Mouse (Mus musculus): ENCODE results near the gene Ackr2. TPM values are rescaled to one million over a fixed set of nuclear protein-coding genes. Genes with fewer than 3 reads are reported as not detected.

Ackr2 gene
- polyA plus RNA-seq, 1 experiment, result 2.6 TPM

DNA sequence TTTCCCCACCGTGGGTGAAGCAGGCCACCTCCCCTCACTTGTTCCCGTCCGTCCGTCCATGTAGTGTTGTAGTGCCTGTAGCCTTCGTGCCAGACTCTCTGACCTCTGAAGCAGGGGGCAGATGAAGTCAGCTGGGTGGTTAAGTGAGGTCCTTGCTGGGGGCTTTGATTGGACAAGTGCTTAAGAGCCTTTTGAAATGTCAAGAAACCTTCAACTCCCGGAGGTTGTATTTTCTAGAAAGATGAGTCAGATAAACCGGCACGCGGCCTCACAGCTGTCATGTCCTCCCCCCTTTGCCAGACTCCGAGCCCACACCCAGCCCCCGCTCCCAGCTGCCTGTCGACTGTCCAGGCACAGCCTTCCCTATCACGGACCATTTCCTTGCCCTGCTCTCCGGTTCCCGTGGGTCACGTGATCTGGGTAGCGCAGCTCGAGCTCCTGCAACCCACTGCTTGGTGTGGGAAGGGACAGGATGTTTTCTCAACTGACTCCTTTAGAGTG is 7.7 kb upstream of the Ackr2 start:
- DNase-seq (ENCODE audit: extremely low spot score in 1 of 2, low spot score in 1 of 2), result peak; percentile 33 to 71

DNA sequence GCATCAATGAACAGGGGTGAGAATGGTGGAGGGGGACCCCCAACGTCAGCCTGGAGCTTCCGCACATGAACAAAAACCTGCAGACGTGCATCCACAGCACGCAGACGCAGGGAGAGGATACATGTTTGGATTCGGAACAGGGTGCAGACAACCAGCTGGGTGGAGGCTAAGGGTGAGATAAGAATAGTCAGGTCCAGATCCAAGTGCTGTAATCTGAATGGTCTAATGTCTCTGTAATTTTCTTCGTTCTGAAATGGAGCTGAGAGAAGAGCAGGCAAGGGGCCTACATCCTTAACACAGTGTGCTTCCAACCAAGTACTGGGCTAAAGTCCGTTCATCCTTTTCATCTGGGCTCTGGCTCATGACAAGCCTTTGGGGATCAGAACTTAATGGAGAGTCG is 6.9 kb upstream of the Ackr2 start:
- no peak for DNase-seq (ENCODE audit: extremely low spot score in 1 of 2, low spot score in 1 of 2)

DNA sequence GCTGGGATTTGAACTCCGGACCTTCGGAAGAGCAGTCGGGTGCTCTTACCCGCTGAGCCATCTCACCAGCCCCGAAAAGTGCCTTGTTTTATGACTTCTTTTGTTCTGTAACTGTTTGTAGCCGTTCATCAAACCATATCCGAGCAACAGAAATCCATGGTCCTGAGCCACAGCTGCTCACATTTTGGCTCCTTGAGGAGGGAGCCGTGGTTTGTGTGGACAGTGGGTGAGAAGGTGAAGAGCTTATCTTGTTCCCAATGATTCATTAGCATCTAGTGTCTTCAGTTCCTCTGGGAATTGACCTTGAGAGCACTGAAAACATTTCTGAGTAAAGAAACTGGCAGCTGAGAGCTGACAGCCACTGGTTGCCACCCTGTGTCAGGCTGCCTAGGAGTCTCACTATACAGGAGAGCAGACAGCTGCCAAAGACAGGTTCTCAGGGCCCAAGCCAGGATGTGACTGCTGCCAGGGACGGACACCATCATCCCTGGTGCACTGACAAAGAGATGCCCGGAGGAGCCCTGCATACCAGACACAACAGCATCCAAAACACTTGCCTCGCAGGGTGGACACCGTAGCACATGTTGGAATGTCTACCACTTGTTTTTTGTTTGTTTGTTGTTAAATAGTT is 6.0 kb upstream of the Ackr2 start:
- DNase-seq (ENCODE audit: extremely low spot score in 1 of 2, low spot score in 1 of 2), result no peak

DNA sequence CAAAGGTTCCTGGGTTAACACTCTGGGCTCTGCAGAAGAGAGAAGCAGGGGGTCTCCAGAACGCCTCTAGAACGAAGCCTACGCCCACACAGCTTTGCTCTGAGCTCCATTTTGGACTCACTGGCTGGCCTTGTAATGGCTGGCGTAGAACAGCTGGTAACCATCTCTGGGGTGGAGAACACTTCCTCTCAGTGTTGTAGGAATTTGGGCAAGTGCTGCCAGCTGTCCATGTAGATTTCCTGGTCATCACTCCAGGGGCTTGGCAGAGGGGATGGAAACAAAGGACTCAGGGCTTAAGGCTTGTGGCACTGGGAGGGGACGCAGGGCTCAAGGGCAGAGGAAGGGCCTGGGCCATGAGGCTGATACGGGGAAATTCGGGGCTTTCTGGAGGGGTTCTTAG is 3.7 kb upstream of the Ackr2 start:
- no peak for DNase-seq (ENCODE audit: extremely low spot score in 1 of 2, low spot score in 1 of 2)

DNA sequence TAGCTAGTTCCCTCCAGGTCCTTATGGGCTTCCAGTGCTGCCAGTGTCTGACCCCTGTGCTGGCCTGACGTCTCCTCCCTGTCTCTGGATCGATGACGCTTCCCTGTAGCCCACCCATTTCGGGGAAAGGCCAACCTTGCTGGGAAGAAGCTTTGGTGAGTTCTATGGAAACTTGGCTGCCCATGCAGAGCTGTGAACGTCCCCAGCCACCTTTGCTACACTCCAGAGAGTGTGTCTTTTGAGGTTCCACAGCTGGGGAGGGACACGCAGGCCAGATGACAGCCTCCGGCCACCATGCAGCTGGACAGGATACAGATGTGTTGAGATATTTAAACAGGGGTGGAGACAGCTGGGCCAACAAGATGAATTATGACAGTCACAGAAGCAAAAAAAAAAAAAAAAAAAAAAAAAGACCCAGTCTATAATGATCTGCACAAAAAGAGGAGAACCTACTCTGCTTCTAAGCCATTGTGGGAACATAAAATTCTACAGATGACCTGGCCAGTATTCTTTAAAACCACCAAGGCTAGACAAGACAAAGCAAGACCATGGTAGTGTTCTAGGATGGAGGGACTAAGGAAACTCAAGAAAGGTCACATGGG is 2.7 kb upstream of the Ackr2 start:
- no peak for DNase-seq (ENCODE audit: extremely low spot score in 1 of 2, low spot score in 1 of 2)

DNA sequence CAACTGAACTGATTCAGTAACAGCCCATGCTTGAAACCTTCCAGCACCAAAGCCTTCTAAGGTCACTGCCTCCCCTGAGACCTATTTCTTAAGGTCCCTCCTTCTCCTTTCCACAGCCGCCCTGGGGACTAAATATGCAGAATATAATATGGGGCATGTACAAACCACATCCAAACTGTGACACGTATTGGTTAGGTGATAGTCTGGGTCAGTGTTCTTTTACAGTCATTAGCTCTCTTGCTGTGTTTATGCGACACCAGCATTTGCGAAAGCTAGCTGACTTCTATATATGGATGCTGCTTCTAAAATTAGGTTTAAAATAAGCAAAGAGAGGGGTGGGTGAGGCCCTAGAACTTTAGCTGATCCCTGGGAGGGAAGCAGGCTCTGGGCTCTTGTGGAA is 1.3 kb upstream of the Ackr2 start:
- no peak for DNase-seq (ENCODE audit: extremely low spot score in 1 of 2, low spot score in 1 of 2)

DNA sequence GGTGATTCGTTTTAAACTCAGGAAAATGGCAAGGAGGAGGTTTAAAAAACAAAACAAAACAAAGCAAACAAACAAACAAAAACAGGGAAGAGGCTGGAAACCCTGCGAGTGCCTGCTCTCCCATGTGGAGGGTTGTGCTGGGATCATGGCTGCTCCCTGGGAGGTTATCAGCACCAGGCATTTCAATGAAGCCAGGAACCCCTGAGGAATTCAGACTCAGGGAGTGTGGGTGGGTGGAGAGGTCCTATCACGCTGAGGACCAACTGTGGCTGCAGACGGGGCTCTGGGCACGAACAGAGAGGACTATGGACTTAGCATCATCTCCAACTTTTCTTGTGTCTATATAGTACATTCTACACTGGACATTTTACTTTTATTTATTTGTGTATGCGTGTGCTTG is 1.2 kb downstream of the Ackr2 start:
- DNase-seq (ENCODE audit: extremely low spot score in 1 of 2, low spot score in 1 of 2), result no peak

DNA sequence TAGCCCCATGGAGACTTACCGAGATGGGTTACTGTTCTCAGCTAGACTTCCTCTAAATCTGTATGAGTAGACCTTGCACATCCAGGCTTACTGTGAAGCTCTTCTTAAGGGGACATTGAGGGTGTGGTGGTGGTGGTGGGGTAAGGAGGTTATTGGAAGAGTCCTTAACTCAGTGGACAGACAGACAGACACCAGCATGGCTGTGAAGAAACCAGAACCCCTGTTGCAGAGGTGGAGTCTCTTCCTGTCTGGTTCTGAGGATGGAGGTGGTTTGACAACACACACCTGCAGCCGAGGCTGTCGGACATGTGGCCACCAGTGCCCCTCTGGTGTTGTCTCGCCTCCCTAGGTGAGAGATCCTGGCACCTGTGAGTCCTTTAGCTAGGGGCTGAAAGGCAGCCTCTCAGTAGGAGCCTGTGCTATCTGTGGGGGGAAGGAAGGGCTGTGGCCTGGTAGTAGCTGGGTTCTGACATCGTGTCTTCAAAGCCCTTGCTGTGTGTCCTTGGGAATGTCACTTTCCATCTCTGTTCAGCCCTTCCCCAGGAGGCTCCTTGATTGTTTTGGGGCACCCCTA is 2.2 kb downstream of the Ackr2 start:
- DNase-seq (ENCODE audit: extremely low spot score in 1 of 2, low spot score in 1 of 2), result no peak

DNA sequence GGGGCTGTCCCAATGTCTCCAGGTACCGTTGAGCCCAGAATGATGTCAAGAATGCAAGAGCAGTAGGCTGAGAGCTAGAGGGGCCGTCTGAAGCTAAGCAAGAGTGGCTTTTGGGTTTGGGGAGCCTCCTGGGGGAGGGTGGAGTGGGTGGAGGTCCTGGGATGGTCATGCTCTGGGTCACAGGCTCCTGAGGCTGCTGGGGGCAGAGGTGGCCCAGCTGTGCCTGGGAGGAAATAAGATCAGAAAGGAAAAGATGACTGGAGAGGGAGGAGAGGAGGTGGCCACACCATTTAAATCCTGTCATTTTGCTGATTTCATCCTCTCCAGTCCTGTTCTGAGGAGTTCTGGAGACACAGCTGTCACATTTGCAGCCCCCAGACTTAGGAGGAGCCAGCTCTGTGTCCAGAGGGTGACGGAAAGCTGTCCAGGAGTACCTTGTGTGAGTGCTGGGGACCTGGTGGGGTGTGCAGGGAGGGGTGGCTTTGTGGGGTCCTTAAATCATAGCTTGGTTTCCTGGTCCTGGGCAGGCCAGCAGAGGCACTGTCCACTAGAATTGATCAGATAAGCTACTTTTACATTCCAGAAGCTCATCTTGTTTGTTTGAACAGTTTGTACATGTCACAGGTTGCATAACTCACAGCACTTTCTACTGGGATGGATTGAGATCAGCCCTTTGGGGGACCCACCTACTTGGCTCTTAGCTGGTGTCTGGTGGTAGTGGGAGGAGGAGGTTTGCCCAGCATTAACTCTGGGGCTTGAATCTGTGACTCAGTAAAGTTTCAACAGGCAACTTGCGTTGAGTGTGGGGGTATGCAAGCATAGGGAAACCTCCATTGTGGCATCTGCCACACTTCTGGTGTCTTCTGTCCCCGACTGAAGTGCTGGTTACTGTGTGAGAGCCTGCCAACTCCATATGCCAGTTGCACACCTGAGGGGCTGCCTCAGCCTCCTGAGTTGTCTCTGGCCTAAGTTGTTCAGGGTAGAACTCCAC is 3.9 kb downstream of the Ackr2 start:
- DNase-seq (ENCODE audit: extremely low spot score in 1 of 2, low spot score in 1 of 2), result no peak

DNA sequence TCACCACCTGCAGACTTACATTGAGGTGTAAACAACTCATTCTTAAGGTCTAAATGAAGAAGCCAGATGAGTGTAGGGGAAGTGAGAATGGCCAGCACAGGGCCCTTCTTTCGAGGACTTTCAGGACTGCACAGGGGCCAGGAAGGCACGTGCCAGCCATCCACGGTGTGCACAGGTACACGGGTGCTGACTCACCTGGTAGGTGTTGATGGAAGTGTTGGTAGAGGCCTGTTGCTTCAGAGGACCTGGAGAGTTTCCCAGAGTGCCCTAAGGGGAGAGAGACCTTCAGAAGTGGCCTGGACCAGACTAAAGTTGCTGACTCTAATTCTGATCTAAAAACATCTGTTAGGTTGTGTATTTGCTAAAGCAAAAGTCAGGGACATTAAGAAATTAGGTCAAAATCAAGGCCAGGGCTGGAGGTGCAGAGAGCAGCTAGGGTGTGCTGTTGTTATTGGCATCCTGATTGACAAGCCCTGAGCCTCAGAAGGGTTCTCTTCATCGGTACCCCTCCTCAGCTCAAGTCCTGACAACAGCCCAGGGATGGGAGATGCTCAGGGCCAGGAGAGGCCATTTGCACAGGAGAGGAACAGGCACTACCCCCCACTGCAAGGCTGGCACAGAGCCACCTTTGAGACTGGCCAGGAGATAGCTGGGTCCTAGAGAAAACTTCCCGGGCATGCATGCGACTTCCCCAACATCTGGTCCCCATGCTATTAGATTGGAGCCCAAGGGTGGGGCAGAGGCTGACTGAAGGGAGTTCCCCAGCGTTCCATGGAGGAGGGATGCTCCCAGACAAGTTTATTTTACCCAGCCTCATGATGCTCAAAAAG is 5.5 kb downstream of the Ackr2 start:
- no peak for DNase-seq (ENCODE audit: extremely low spot score in 1 of 2, low spot score in 1 of 2)

DNA sequence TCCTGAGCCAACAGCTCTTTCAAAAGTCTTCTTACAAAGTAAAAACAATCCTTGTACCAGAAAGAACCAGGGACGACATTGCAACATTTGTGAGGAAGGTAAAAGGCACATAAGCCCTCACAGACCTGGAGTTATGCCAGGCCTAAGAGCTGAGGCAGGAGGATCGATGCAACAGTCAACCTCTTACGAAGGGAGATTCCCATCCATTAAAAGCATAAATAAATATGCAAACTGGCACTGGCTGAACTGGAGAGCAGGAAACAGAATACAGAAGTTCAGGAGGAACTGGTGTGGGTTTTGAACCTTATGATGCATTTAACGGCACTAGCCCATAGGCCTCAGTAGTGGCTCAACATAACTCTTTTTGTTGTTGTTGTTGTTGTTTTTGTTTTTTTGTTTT is 6.2 kb downstream of the Ackr2 start:
- DNase-seq (ENCODE audit: extremely low spot score in 1 of 2, low spot score in 1 of 2), result no peak

DNA sequence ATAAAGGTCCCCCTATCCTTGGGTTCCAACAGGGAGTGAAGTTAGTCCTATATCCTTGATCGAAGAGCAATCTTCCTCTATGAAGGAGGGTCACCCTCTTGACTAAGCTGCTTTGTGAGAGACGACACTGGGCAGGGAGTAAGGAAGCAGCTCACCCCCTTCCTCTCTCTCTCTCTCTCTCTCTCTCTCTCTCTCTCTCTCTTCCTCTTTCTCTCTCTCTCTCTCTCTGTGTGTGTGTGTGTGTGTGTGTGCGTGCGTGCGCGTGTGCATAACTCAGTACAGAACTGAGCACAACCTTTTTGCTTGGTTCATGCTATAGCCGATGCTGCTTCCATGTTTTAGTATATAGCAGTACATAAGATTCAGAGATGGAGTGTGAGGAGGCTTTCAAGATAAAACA is 6.8 kb downstream of the Ackr2 start:
- DNase-seq (ENCODE audit: extremely low spot score in 1 of 2, low spot score in 1 of 2), result no peak

DNA sequence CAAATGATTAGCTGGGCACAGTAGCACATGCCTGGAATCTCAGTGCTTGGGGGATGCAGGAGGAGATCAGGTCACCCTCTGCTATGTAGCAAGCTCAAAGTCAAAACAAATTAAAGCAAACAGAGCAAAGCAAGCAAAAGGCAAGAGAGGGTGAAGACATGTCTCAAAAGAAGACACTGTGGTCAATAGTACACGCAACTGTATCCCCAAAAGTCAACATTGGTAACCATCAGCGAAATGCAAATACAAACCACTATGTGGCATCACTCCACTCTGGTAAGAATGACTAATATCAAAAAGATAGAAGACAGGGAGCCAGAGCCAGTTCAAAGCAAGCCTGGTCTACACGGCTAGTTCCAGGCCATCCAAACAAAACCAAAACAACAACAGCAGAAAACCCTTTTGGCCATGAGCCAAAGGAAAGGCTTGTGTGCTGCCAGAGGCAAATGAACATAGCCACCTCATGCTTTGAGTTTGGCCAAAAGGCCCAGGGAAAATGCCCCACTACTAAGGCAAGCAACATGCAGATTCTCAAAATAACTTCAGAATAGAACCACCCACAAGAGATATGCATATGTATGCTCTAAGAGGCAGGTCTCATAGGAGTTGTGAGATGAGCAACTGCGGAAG is 7.5 kb downstream of the Ackr2 start:
- DNase-seq (ENCODE audit: extremely low spot score in 1 of 2, low spot score in 1 of 2), result peak in 1 of 2 experiments; percentile 52

DNA sequence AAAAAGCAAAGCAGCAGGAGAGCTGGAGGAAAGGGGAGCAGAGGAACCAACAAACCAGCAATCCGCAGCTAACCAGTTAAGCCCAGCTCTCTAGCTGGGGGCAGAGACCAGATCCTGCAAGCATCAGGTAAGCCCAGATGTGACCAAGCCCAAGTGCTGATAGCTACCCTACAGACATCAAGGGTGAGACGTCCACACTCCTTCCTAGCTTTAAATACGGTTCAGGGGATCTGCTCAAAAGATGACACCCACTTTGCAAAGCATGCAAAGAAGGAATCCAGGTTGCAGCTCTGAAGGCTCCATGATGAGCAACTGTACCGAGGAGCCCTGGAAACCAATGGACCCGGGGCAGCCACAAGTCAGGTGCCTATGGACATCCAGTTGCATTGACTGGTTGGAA is 8.3 kb downstream of the Ackr2 start:
- no peak for DNase-seq (ENCODE audit: extremely low spot score in 1 of 2, low spot score in 1 of 2)

DNA sequence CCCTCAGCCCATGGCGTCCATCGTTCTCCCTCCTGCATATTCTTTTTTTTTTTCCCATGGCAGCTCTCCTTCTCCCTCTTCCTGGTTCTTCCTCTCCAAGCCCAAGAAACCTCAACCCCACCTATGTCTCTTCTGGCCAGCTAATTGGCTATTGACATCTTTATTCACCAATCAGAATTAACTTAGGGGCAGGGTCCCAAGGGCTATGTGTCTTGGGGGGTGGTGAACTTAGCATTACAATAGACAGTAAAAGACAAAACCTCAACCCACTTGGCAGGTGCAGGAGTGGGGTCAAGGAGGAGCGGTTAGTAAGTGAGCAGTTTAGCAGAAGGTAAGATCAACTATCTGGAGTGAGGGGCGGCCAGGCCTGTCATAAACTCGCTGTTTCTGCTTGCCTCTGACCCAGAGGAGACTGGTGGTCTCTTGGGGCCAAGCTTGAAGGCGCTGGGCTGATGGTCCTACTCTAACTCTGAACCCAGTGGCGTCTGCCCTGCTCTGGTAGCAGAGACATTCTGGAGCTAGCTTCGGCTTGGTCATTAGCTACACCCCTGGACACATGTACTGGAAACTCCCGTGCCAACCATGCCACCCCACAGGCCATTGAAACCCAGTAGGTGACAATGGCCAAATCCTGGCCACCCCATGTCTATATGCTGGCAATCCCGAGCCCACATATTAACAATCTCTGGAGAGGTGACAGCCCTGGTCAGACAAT is 9.4 kb downstream of the Ackr2 start:
- no peak for DNase-seq (ENCODE audit: extremely low spot score in 1 of 2, low spot score in 1 of 2)

DNA sequence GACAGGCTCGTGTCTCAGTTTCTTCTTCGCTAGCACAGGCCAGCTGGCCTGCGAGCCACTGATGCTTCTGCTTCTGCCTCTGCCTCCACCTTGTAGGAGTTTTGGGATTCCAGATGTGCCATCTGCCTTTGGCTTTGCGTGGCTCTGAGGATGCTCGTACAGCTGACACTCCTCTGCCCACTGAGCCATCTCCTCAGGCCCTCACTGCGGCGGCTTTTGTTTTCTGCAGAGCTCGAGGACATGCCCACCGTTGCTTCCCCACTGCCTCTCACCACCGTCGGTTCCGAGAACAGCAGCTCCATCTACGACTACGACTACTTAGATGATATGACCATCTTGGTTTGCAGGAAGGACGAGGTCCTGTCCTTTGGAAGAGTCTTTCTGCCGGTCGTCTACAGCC is 10.2 kb downstream of the Ackr2 start:
- no peak for DNase-seq (ENCODE audit: extremely low spot score in 1 of 2, low spot score in 1 of 2)

DNA sequence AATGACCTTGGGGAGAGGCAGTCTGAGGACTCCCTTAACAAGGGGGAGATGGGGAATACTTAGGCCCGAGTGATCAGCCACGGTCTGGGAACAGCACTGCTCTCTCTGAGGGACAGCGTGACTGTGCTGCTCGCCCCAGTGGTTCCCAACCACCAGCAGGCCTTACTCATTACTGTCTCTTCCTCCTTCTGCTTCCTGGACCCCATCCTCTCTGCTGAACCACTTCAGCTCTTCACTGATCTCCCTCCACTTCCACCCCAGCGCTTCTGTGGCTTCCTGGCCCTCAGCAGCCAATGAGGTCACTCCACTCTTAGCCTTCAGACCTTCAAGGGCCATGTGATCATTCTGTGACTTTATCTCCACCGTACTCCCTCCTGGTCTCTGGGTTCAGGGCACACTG is 11.5 kb downstream of the Ackr2 start:
- no peak for DNase-seq (ENCODE audit: extremely low spot score in 1 of 2, low spot score in 1 of 2)

DNA sequence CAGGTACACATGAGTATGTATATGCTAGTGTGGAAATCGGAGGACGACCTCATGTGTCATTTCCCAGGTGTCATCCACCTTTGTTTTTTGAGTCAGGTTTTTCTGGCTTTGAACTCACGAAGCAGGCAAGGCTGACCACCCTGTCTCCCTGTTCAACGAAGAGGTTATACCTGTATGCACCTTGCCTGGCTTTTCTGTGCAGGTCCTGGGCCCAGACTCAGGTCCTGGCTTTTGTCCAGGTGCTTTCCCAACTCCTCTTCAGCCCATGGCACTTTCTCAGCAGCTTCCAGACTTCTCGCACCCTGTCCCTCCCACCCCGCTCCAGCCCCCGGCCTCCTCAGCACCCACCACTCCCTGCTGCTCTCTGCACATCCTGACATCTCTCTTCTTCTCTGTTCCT is 13.0 kb downstream of the Ackr2 start:
- DNase-seq (ENCODE audit: extremely low spot score in 1 of 2, low spot score in 1 of 2), result no peak

DNA sequence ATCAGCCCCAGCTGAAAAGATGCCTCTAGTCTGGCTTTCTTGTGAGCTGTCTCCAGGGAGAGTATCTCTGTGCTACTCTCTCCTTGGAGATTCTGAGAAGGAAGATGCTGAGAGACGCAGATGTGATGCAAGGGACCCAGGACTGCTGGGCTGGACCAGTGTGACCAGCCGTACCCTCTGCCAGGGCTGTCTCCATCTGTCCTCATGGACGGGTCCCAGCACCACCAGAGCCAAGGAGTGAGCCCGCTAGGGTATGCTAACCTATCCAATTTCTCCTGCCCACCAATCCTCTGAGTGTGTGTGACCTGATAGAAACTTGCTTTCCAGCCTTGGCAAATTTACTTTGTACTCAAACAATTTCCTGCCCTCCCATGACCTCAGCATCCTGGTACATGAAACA is 14.6 kb downstream of the Ackr2 start:
- no peak for DNase-seq (ENCODE audit: extremely low spot score in 1 of 2, low spot score in 1 of 2)
